Mouse (Mus musculus) Muller cell, postnatal 12 days (primary cell): ENCODE measurements around the gene Hoxc5.

Source experiments
- DNase-seq: peaks from one replicate; pipeline ENCODE4 v3.0.0-alpha.2; 2015; ENCODE audit errors: inconsistent ontology term

Gene Hoxc5

GRCm38 (mm10) chr15:102967511-102968397, 511 bp downstream of the Hoxc5 start:
- DNase-seq = no peak

- DNase-seq = no peak
Measured at GRCm38 (mm10) chr15:102969296-102969695, 2.1 kb downstream of the Hoxc5 start.

- DNase-seq = peak; percentile 20
Measured at GRCm38 (mm10) chr15:102970740-102971139, 3.5 kb downstream of the Hoxc5 start.

GRCm38 (mm10) chr15:102972254-102972653, 5.0 kb downstream of the Hoxc5 start:
- no peak for DNase-seq

GRCm38 (mm10) chr15:102972753-102973152, 5.5 kb downstream of the Hoxc5 start:
- no peak for DNase-seq

GRCm38 (mm10) chr15:102975034-102975433, 7.8 kb downstream of the Hoxc5 start:
- no peak for DNase-seq

GRCm38 (mm10) chr15:102975688-102976111, 8.5 kb downstream of the Hoxc5 start:
- no peak for DNase-seq

GRCm38 (mm10) chr15:102976171-102976570, 8.9 kb downstream of the Hoxc5 start, which contains the start of gene Hoxc9:
Gene Hoxc9, plus strand, starts transcription at chr15:102976439.
- DNase-seq = no peak

GRCm38 (mm10) chr15:102976631-102977422, 9.6 kb downstream of the Hoxc5 start:
- DNase-seq = no peak

- no peak for DNase-seq
Measured at GRCm38 (mm10) chr15:102977423-102977974, 10.3 kb downstream of the Hoxc5 start.

- DNase-seq = no peak
Measured at GRCm38 (mm10) chr15:102978615-102979515, 11.6 kb downstream of the Hoxc5 start.

- no peak for DNase-seq
Measured at GRCm38 (mm10) chr15:102979936-102980335, 12.7 kb downstream of the Hoxc5 start.

GRCm38 (mm10) chr15:102980352-102980751, 13.1 kb downstream of the Hoxc5 start:
- no peak for DNase-seq

- DNase-seq = no peak
Measured at GRCm38 (mm10) chr15:102980912-102981311, 13.7 kb downstream of the Hoxc5 start.

- no peak for DNase-seq
Measured at GRCm38 (mm10) chr15:102981379-102982288, 14.4 kb downstream of the Hoxc5 start.

GRCm38 (mm10) chr15:102983716-102984115, 16.5 kb downstream of the Hoxc5 start:
- DNase-seq = no peak

- DNase-seq = no peak
Measured at GRCm38 (mm10) chr15:102984521-102984920, 17.3 kb downstream of the Hoxc5 start.

GRCm38 (mm10) chr15:102984925-102985324, 17.7 kb downstream of the Hoxc5 start:
- no peak for DNase-seq

GRCm38 (mm10) chr15:102987124-102987833, 20.0 kb downstream of the Hoxc5 start:
- peak; percentile 72 for DNase-seq
